25 mouse cellular contexts compared by ENCODE assay signal in genomic region chr3:79408546-79408945, GRCm38 (mm10).
DNase-seq lines count a peak whose midpoint lies in the region; ATAC-seq lines count a peak whose summit lies in the region.
"Had no signal": no experiment of that assay in that cellular context is flagged by ENCODE, and none has a peak within 500 bp of the region (broad histone marks: within the 10 kb centered on the region; RNA-seq: fewer than 3 reads in every experiment).

No protein-coding gene starts in this region.

- H3K36me3 ChIP-seq in kidney, embryonic 14.5 days (ENCODE audit: control insufficient read depth, insufficient read depth, low read length): no peaks in the 10 kb centered on the region
- no peaks in the 10 kb centered on the region for H3K36me3 ChIP-seq in neural tube, embryonic 15.5 days
- H3K36me3 ChIP-seq: embryonic facial prominence, embryonic 12.5 days; forebrain, embryonic 12.5 days; limb, embryonic 12.5 days; liver, embryonic 13.5 days had no signal

- DNase-seq in adrenal gland, adult 2 months: peak; percentile 4
- no peak for DNase-seq in adrenal gland, postnatal 10 days
- no peak for DNase-seq in kidney, postnatal 25 days
- DNase-seq in neural tube, embryonic 10.5 days (ENCODE audit: extremely low spot score, low spot score): peak; percentile 35
- no peak for DNase-seq in left cerebral cortex, adult 11 months (ENCODE audit: low spot score)
- no peak for DNase-seq in adrenal gland, postnatal 14 days
- DNase-seq: adrenal gland, postnatal 25 days; cerebellum, adult 8-10 months; cerebellum, postnatal 36 days; heart, postnatal 4 days; layer of hippocampus, postnatal 36 days; liver, embryonic 13.5 days; lung, adult 2 months; lung, postnatal 14 days; midbrain, embryonic 14.5 days; thymus, adult 2 months; thymus, postnatal 4 days had no signal

- peaks cover 15% of the 10 kb centered on the region; the same call in 1 of the 2 replicates for H3K4me1 ChIP-seq in kidney, embryonic 14.5 days (ENCODE audit: control insufficient read depth, insufficient read depth, low read length)
- H3K4me1 ChIP-seq in neural tube, embryonic 15.5 days: peaks cover 4% of the 10 kb centered on the region; the same call in 1 of the 2 replicates
- H3K4me1 ChIP-seq: liver, embryonic 13.5 days had no signal

- H3K9me3 ChIP-seq in kidney, embryonic 14.5 days (ENCODE audit: control insufficient read depth, low read length): no peaks in the 10 kb centered on the region
- H3K9me3 ChIP-seq in neural tube, embryonic 15.5 days (replicated peaks): no peaks in the 10 kb centered on the region
- H3K9me3 ChIP-seq: embryonic facial prominence, embryonic 12.5 days; forebrain, embryonic 12.5 days; limb, embryonic 12.5 days; liver, embryonic 13.5 days had no signal

- peak; percentile 75; the same call in 1 of the 2 replicates for ATAC-seq in kidney, embryonic 14.5 days (ENCODE audit: low FRiP score, low TSS enrichment)
- no peak for ATAC-seq in neural tube, embryonic 15.5 days (ENCODE audit: low FRiP score)
- ATAC-seq: activated CD4-positive, CD25-positive, alpha-beta regulatory T cell, adult 4 months; intestine, postnatal 0 days had no signal

- H3K9ac ChIP-seq in kidney, embryonic 14.5 days (ENCODE audit: low read depth, low read length): no peak overlapping the region
- H3K9ac ChIP-seq in neural tube, embryonic 15.5 days (replicated peaks): no peak overlapping the region
- H3K9ac ChIP-seq: embryonic facial prominence, embryonic 12.5 days; forebrain, embryonic 12.5 days; limb, embryonic 12.5 days; liver, embryonic 13.5 days had no signal

- H3K4me3 ChIP-seq in kidney, embryonic 14.5 days (ENCODE audit: low read length): no peak overlapping the region
- H3K4me3 ChIP-seq in neural tube, embryonic 15.5 days (replicated peaks): no peak overlapping the region
- H3K4me3 ChIP-seq: embryonic facial prominence, embryonic 12.5 days; forebrain, embryonic 12.5 days; limb, embryonic 12.5 days; liver, embryonic 13.5 days; myocyte had no signal

- H3K27me3 ChIP-seq in kidney, embryonic 14.5 days (ENCODE audit: control insufficient read depth, insufficient read depth, low read length): no peaks in the 10 kb centered on the region
- no peaks in the 10 kb centered on the region for H3K27me3 ChIP-seq in neural tube, embryonic 15.5 days (replicated peaks)
- H3K27me3 ChIP-seq: embryonic facial prominence, embryonic 12.5 days; forebrain, embryonic 12.5 days; liver, embryonic 13.5 days had no signal

- H3K27ac ChIP-seq in kidney, embryonic 14.5 days (ENCODE audit: low read depth, low read length): no peak overlapping the region
- no peak overlapping the region for H3K27ac ChIP-seq in neural tube, embryonic 15.5 days (replicated peaks)
- H3K27ac ChIP-seq: embryonic facial prominence, embryonic 12.5 days; forebrain, embryonic 12.5 days; limb, embryonic 12.5 days; liver, embryonic 13.5 days had no signal

- 29% methylated on average over 4 of the region's 4 CpGs for WGBS in kidney, embryonic 14.5 days
- 37% methylated on average over 4 of the region's 4 CpGs for WGBS in neural tube, embryonic 15.5 days

- no peak overlapping the region for H3K4me2 ChIP-seq in kidney, embryonic 14.5 days (replicated peaks; ENCODE audit: low read depth, low read length)
- H3K4me2 ChIP-seq in neural tube, embryonic 15.5 days: no peak overlapping the region
- H3K4me2 ChIP-seq: embryonic facial prominence, embryonic 12.5 days; forebrain, embryonic 12.5 days; limb, embryonic 12.5 days; liver, embryonic 13.5 days had no signal

Comparison
In these comparisons a context has a peak if more than half of its experiments do, and no peak if none do; other contexts are left out.
1. DNase-seq: peak in adrenal gland, adult 2 months (single experiment) and neural tube, embryonic 10.5 days (single experiment); none in adrenal gland, postnatal 10 days (single experiment), kidney, postnatal 25 days (0 of 2), left cerebral cortex, adult 11 months (single experiment) and adrenal gland, postnatal 14 days (single experiment).